Mouse (Mus musculus) CH12.LX (cell line): ENCODE data around the gene Ank2.

Source experiments
- CTCF ChIP-seq, 2 experiments: IDR thresholded peaks in 1 of 2; conservative IDR thresholded peaks in 1 of 2; 2 replicates each; pipeline ENCODE4 v1.5.1; 2011 to 2012; ENCODE audit warnings: low read depth in 2 of 2, low read length in 2 of 2, improper control_type of control experiment in 1 of 2, inconsistent platforms in 1 of 2, mild to moderate bottlenecking in 1 of 2, moderate library complexity in 1 of 2
- ELF1 ChIP-seq: IDR thresholded peaks from 2 replicates; pipeline ENCODE4 v1.6.1; 2014; ENCODE audit warnings: low read depth, mild to moderate bottlenecking, inconsistent platforms, low read length, improper control_type of control experiment
- EP300 ChIP-seq: IDR thresholded peaks from 2 replicates; pipeline ENCODE4 v1.6.1; 2011; ENCODE audit warnings: low read length, improper control_type of control experiment
- ETS1 ChIP-seq: conservative IDR thresholded peaks from 2 replicates; pipeline ENCODE4 v1.6.1; 2012; ENCODE audit warnings: low read depth, mild to moderate bottlenecking, inconsistent platforms, low read length, improper control_type of control experiment, moderate library complexity
- MYC ChIP-seq: IDR thresholded peaks from 2 replicates; pipeline ENCODE4 v1.6.1; 2011; ENCODE audit warnings: low read depth, mild to moderate bottlenecking, improper control_type of control experiment, low read length
- POLR2A ChIP-seq: IDR thresholded peaks from 2 replicates; pipeline ENCODE4 v1.6.1; 2011; ENCODE audit warnings: low read depth, mild to moderate bottlenecking, improper control_type of control experiment, low read length
- RCOR1 ChIP-seq: conservative IDR thresholded peaks from 2 replicates; pipeline ENCODE4 v1.6.1; 2012; ENCODE audit warnings: low read depth, mild to moderate bottlenecking, inconsistent platforms, low read length, improper control_type of control experiment
- USF1 ChIP-seq: IDR thresholded peaks from 2 replicates; pipeline ENCODE4 v1.6.1; 2014; ENCODE audit warnings: low read depth, mild to moderate bottlenecking, inconsistent platforms, low read length, improper control_type of control experiment
- ZC3H11A ChIP-seq: IDR thresholded peaks from 2 replicates; pipeline ENCODE4 v1.6.1; 2012; ENCODE audit warnings: low read depth, mild to moderate bottlenecking, inconsistent platforms, low read length, improper control_type of control experiment

DNA sequence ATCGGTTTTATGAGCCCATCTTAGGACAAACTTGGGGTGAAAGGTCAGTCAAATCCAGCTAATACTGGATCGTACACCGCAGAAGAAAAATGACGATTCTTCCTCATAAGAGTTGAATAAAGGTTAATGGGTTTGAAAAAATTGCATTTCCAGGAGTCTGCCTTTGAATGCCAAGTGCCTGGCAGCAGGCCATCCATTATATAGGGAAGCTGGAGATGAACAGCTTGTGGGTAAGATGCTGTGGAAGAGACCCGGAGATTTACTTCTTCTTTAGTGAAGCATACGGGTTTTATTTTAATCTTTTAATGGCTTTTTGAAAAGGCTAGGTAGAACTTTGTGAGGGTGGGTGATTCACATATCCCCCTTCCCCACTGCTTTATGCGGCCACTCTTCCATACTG lies 11.8 kb downstream of the Ank2 start:
- no peak for TF ChIP-seq ETS1
- TF ChIP-seq CTCF (conservative IDR thresholded peaks at IDR 0.05 in 1 of 2, IDR thresholded peaks at IDR 0.05 in 1 of 2; ENCODE audit: low read depth in 2 of 2, low read length in 2 of 2) = no peak
- no peak for TF ChIP-seq USF1
- TF ChIP-seq RCOR1 = no peak
- no peak for TF ChIP-seq POLR2A
- TF ChIP-seq MYC = no peak
- no peak for TF ChIP-seq ELF1
- TF ChIP-seq EP300 = no peak
- TF ChIP-seq ZC3H11A = no peak
